Mouse (Mus musculus): ENCODE data around the gene Plxna2.

The Plxna2 gene

DNA sequence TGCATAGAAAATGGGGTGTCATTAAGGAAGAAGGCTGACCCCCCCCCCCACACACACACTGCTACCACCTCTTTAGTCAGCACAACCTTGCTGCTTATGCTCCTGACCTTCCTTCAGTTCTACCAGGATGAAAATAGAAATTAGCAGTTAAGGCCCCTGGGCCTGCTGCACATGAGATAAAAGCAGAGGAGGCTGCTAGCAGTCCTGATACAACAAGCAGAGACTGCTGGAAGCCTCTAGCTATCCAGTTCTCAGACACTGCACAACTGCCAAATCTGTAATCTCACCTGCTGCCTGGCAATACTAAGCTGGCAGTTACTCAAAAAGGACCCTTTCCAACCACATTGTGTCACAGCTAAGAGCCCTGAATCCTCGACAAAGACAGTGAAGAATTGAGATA is 197.5 kb downstream of the Plxna2 start:
- DNase-seq (ENCODE audit: inconsistent age in 2 of 2, low spot score in 1 of 2), result no peak

DNA sequence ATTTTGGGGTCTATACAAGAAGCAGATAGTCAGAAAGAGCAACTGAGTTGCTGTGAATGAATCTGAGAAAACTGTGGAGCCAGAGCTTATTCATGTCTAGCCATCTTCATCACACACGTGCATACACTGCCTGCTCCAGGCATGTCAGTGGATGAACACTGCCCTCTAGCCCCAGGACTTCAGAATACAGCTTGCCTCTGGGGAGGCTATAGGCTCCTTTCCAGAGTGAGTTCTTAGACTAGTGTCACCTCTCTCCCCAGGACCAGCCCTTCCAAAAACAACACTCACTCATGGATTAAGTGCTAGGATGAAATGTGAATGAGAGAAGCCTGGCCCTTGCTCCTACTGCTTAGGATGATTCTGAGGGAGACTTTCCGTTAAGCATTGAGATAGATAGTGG is 198.9 kb downstream of the Plxna2 start:
- DNase-seq (ENCODE audit: inconsistent age in 2 of 2, low spot score in 1 of 2), result peak; percentile 65 to 91

- DNase-seq (ENCODE audit: inconsistent age in 2 of 2, low spot score in 1 of 2), result no peak
Observed at GRCm38 (mm10) chr1:194820953-194821352, 202.9 kb downstream of the Plxna2 start.

DNA sequence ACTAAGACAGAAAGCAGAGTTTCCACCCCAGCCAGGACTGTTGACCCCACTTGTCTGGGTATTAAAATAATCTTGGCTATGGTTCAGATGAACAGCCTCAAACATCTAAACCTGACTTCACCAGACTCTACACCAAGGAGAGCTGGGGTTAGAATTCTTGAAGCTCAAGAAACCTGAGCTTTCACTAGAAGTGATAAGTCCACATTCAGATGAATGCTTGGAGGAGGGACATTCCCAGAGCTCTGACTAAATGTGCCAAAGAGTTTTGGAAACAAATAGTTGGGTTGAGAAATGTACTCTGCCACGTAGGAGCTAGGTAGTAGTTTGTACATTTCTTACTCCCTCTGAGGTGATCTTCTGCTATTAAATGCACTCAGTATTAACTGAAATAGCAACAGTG is 203.7 kb downstream of the Plxna2 start:
- DNase-seq (ENCODE audit: inconsistent age in 2 of 2, low spot score in 1 of 2), result no peak

DNA sequence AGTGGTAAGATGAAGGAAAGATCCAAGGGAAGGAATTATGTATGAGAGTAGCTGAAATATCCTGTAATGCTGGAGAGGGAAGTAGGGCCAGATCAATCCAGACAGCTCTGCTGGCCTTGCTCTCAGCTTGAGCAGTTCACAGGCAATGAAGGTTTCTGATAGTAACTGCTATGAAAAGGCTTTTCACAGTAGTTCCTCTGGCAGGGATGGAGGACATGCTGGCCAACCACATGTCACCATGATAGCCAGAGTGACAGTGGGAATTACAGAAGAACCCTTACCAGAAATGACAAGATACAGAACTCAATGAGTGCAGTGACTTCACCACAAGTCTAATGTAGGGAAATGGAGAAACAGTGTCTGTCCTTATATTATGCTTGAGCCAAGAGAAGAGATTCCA is 210.3 kb downstream of the Plxna2 start:
- no peak for DNase-seq (ENCODE audit: inconsistent age in 2 of 2, low spot score in 1 of 2)

DNA sequence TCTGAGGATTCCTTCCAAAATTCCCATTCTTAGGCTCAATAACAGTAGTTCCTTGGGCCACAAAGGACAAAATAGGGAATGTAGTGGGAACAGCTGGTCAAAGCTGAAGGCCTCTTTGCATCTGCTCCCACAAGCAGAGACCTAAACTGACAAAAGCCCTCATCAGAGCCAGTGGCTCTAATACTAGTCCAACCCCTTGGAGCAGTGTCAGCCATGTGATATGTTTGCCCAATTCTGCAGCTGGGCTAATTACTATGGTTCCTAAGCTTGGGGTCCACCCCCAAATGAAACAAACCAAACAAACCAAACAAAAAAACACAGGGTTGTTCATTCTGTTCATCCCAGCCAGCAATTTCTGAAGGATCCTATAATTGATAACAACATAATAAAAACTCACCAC is 217.2 kb downstream of the Plxna2 start:
- no peak for DNase-seq (ENCODE audit: inconsistent age in 2 of 2, low spot score in 1 of 2)

DNA sequence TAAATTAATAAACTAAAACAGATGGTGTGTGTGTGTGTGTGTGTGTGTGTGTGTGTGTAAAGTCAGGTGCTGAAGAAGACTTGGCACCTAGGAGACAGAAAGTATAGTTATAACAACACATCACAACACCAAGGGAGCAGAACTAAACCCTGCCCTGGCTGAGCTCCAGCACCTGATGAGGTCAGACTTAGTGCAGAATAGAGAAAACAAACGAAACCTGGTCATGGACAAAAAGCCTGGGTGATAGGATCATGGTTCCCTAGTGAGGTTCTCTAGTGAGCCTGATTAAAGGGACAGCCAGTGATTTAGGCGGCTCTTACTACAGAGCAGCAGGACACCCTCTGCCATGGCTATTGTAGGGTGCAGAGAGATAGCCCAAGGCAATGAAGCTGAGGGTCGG is 218.2 kb downstream of the Plxna2 start:
- no peak for DNase-seq (ENCODE audit: inconsistent age in 2 of 2, low spot score in 1 of 2)

DNA sequence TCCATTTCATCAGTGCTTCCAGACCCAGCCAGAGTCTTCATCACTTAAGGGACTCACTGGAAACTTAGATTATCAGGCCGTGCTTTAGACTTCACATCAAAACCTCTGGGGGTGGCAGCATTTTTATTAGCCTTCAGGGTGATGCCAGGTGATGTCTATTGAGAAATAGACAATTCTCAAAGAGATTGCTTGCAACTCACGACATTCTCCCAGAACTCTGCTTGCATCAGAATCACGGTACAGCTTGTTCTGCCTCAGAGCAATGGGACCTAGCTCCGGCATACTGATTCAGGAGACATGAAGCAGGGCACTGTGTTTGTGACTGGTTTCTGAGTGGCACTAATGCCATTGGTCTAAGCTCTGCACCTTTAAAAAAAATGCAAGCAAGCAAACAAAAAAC is 218.7 kb downstream of the Plxna2 start:
- no peak for DNase-seq (ENCODE audit: inconsistent age in 2 of 2, low spot score in 1 of 2)

GRCm38 (mm10) chr1:194839230-194839910 is 221.4 kb downstream of the Plxna2 start:
- DNase-seq (ENCODE audit: inconsistent age in 2 of 2, low spot score in 1 of 2), result peak in 1 of 2 experiments; percentile 78

GRCm38 (mm10) chr1:194843020-194843419 is 225.0 kb downstream of the Plxna2 start:
- no peak for DNase-seq (ENCODE audit: inconsistent age in 2 of 2, low spot score in 1 of 2)

- DNase-seq (ENCODE audit: inconsistent age in 2 of 2, low spot score in 1 of 2), result no peak
Observed at GRCm38 (mm10) chr1:194847014-194847413, 229.0 kb downstream of the Plxna2 start.

DNA sequence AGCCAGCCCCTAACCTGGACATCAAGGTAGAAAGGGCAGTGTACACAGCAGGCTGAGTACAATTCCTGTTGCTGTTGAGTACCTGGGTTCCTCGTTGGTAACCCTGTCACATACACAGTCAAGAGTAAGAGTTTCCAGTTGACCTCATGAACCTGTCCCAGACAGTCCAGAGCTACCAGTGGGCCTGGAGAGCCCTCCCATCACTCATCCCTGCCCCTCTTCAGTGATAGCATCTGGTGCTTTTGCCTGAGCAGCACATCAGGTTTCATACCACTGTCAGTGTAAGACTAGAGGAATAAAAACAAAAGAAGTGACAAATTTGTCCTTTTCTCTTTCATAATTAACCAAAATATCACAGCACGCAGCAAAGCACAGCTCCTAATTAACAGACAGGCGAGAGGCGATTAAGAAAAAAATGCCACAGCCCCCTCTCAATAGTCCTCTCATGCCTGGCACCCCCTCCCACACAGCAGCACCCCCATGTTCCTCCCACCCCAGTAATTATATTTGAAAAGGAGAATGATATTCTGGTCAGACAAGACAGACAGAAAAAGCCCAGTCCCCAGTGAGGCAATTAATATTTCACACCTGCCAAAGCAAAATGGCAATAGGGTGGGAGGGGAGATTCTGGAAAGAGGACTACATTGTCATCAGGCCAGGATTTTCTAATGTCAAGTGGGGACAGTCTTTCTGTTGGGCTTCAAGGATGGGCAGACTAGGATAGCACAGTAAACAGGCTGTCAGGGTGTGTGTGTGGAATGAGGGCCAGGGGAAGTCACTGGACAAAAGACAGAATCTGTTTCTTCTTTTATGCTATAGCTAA is 233.4 kb downstream of the Plxna2 start:
- no peak for DNase-seq (ENCODE audit: inconsistent age in 2 of 2, low spot score in 1 of 2)

DNA sequence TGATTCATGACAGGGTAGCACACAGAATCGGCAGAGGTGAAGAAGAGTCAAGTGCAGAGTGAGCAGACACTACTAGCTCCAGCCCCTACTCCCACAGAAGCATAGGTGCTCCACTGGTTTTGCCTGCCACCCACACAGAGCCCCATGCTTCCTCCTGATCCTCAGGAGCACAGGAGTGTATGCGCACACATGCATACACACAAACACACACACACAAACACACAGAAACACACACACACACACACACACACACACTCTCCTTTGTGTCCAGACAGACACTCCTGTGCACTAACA is 234.0 kb downstream of the Plxna2 start:
- no peak for DNase-seq (ENCODE audit: inconsistent age in 2 of 2, low spot score in 1 of 2)
